Mouse (Mus musculus) CH12.LX (cell line): ENCODE measurements around the gene Plk1. TPM values are rescaled to one million over a fixed set of nuclear protein-coding genes. Genes with fewer than 3 reads are reported as not detected.

Experiments
- DNase-seq: peaks from one replicate; pipeline ENCODE4 v3.0.0-alpha.2; 2013; ENCODE audit errors: extremely low read depth
- H3K27ac ChIP-seq: 2 replicates; pipeline ENCODE4 v1.5.1; 2012; ENCODE audit warnings: low read depth, mild to moderate bottlenecking, control low read depth, moderate library complexity; ENCODE audit not compliant: insufficient read depth
- H3K27me3 ChIP-seq: replicated peaks from 2 replicates; pipeline ENCODE3; 2012; ENCODE audit warnings: inconsistent platforms
- H3K36me3 ChIP-seq, 2 experiments: replicated peaks in 1 of 2; 2 replicates each; pipeline versions ENCODE3 to v1.6.1; 2012; ENCODE audit warnings: inconsistent platforms in 1 of 2, low read length in 1 of 2, mild to moderate bottlenecking in 1 of 2, mixed read lengths in 1 of 2, moderate library complexity in 1 of 2; ENCODE audit not compliant: control insufficient read depth in 1 of 2, insufficient read depth in 1 of 2
- H3K4me1 ChIP-seq, 2 experiments: 2 replicates each; pipeline ENCODE4 v1.6.1; 2012; ENCODE audit warnings: inconsistent platforms in 1 of 2, moderate library complexity in 1 of 2; ENCODE audit not compliant: insufficient read depth in 2 of 2, control insufficient read depth in 1 of 2
- H3K4me2 ChIP-seq: 2 replicates; pipeline ENCODE4 v1.6.1; 2012; ENCODE audit warnings: low read depth, mild to moderate bottlenecking, control low read depth; ENCODE audit not compliant: poor library complexity, insufficient read depth, severe bottlenecking
- H3K4me3 ChIP-seq, 3 experiments: fragments of 150-350 bp in 1 of 3; sonication (generic) in 1 of 3; replicated peaks in 1 of 3; 2 replicates each; pipeline versions ENCODE3 to v1.5.1; 2011 to 2012; ENCODE audit warnings: low read depth in 2 of 3, low read length in 2 of 3, mild to moderate bottlenecking in 2 of 3, moderate library complexity in 2 of 3, control low read depth in 1 of 3, improper control_type of control experiment in 1 of 3, inconsistent platforms in 1 of 3, mixed read lengths in 1 of 3; ENCODE audit not compliant: poor library complexity in 1 of 3
- H3K79me2 ChIP-seq: replicated peaks from 2 replicates; pipeline ENCODE4 v1.6.1; 2012; ENCODE audit warnings: mild to moderate bottlenecking, moderate library complexity; ENCODE audit not compliant: control insufficient read depth, poor library complexity, insufficient read depth, severe bottlenecking; ENCODE audit errors: extremely low read depth
- H3K9ac ChIP-seq: 2 replicates; pipeline ENCODE4 v1.6.1; 2012; ENCODE audit warnings: low read depth, mild to moderate bottlenecking, control low read depth, moderate library complexity; ENCODE audit not compliant: insufficient read depth
- H3K9me3 ChIP-seq: replicated peaks from 2 replicates; pipeline ENCODE3; 2012; ENCODE audit warnings: low read length, inconsistent platforms, mixed read lengths
- BHLHE40 ChIP-seq: IDR thresholded peaks from 2 replicates; pipeline ENCODE4 v1.6.1; 2011; ENCODE audit warnings: mild to moderate bottlenecking, low read depth, low read length, improper control_type of control experiment
- CTCF ChIP-seq, 2 experiments: IDR thresholded peaks in 1 of 2; conservative IDR thresholded peaks in 1 of 2; 2 replicates each; pipeline ENCODE4 v1.5.1; 2011 to 2012; ENCODE audit warnings: low read depth in 2 of 2, low read length in 2 of 2, improper control_type of control experiment in 1 of 2, inconsistent platforms in 1 of 2, mild to moderate bottlenecking in 1 of 2, moderate library complexity in 1 of 2
- E2F4 ChIP-seq: IDR thresholded peaks from 2 replicates; pipeline ENCODE4 v1.6.1; 2011; ENCODE audit warnings: low read depth, low read length, improper control_type of control experiment; ENCODE audit not compliant: insufficient replicate concordance
- ELF1 ChIP-seq: IDR thresholded peaks from 2 replicates; pipeline ENCODE4 v1.6.1; 2014; ENCODE audit warnings: low read depth, mild to moderate bottlenecking, inconsistent platforms, low read length, improper control_type of control experiment
- EP300 ChIP-seq: IDR thresholded peaks from 2 replicates; pipeline ENCODE4 v1.6.1; 2011; ENCODE audit warnings: low read length, improper control_type of control experiment
- ETS1 ChIP-seq: conservative IDR thresholded peaks from 2 replicates; pipeline ENCODE4 v1.6.1; 2012; ENCODE audit warnings: low read depth, mild to moderate bottlenecking, inconsistent platforms, low read length, improper control_type of control experiment, moderate library complexity
- HCFC1 ChIP-seq: IDR thresholded peaks from 2 replicates; pipeline ENCODE4 v1.6.1; 2012; ENCODE audit warnings: low read depth, mild to moderate bottlenecking, inconsistent platforms, low read length, improper control_type of control experiment
- IRF4 ChIP-seq: IDR thresholded peaks from 2 replicates; pipeline ENCODE4 v1.6.1; 2014; ENCODE audit warnings: low read depth, mild to moderate bottlenecking, inconsistent platforms, low read length, improper control_type of control experiment
- JUN ChIP-seq: IDR thresholded peaks from 2 replicates; pipeline ENCODE4 v1.6.1; 2011; ENCODE audit warnings: low read depth, mild to moderate bottlenecking, low read length, improper control_type of control experiment, moderate library complexity; ENCODE audit not compliant: insufficient read depth
- JUND ChIP-seq: conservative IDR thresholded peaks from 2 replicates; pipeline ENCODE4 v1.6.1; 2011; ENCODE audit warnings: low read depth, low read length, improper control_type of control experiment
- KAT2A ChIP-seq: IDR thresholded peaks from 2 replicates; pipeline ENCODE4 v1.6.1; 2012; ENCODE audit warnings: low read length, improper control_type of control experiment, inconsistent platforms; ENCODE audit not compliant: insufficient replicate concordance
- MAFK ChIP-seq: IDR thresholded peaks from 2 replicates; pipeline ENCODE4 v1.6.1; 2011; ENCODE audit warnings: low read length, improper control_type of control experiment; ENCODE audit not compliant: insufficient replicate concordance
- MAX ChIP-seq: IDR thresholded peaks from 2 replicates; pipeline ENCODE4 v1.6.1; 2011; ENCODE audit warnings: low read length, improper control_type of control experiment
- MEF2A ChIP-seq: IDR thresholded peaks from 2 replicates; pipeline ENCODE4 v1.6.1; 2014; ENCODE audit warnings: low read depth, mild to moderate bottlenecking, inconsistent platforms, low read length, improper control_type of control experiment, borderline replicate concordance
- MXI1 ChIP-seq: IDR thresholded peaks from 2 replicates; pipeline ENCODE4 v1.6.1; 2011; ENCODE audit warnings: mild to moderate bottlenecking, low read depth, low read length, improper control_type of control experiment
- MYC ChIP-seq: IDR thresholded peaks from 2 replicates; pipeline ENCODE4 v1.6.1; 2011; ENCODE audit warnings: low read depth, mild to moderate bottlenecking, improper control_type of control experiment, low read length
- NRF1 ChIP-seq: IDR thresholded peaks from 2 replicates; pipeline ENCODE4 v1.6.1; 2014; ENCODE audit warnings: low read depth, mild to moderate bottlenecking, inconsistent platforms, low read length, improper control_type of control experiment, moderate library complexity
- PAX5 ChIP-seq: IDR thresholded peaks from 2 replicates; pipeline ENCODE4 v1.6.1; 2012; ENCODE audit warnings: low read length, inconsistent platforms, mixed read lengths
- POLR2A ChIP-seq: IDR thresholded peaks from 2 replicates; pipeline ENCODE4 v1.6.1; 2011; ENCODE audit warnings: low read depth, mild to moderate bottlenecking, improper control_type of control experiment, low read length
- POLR2AphosphoS2 ChIP-seq: IDR thresholded peaks from 2 replicates; pipeline ENCODE4 v1.6.1; 2011; ENCODE audit warnings: low read depth, low read length, improper control_type of control experiment
- RAD21 ChIP-seq: IDR thresholded peaks from 2 replicates; pipeline ENCODE4 v1.6.1; 2011; ENCODE audit warnings: low read depth, mild to moderate bottlenecking, low read length, improper control_type of control experiment, moderate library complexity
- RCOR1 ChIP-seq: conservative IDR thresholded peaks from 2 replicates; pipeline ENCODE4 v1.6.1; 2012; ENCODE audit warnings: low read depth, mild to moderate bottlenecking, inconsistent platforms, low read length, improper control_type of control experiment
- SIN3A ChIP-seq: IDR thresholded peaks from 2 replicates; pipeline ENCODE4 v1.6.1; 2012; ENCODE audit warnings: low read length, improper control_type of control experiment, inconsistent platforms
- SMC3 ChIP-seq: IDR thresholded peaks from 2 replicates; pipeline ENCODE4 v1.6.1; 2011; ENCODE audit warnings: low read depth, low read length, improper control_type of control experiment
- TBP ChIP-seq: conservative IDR thresholded peaks from 2 replicates; pipeline ENCODE4 v1.6.1; 2011; ENCODE audit warnings: low read depth, low read length, improper control_type of control experiment
- TCF12 ChIP-seq: IDR thresholded peaks from 2 replicates; pipeline ENCODE4 v1.6.1; 2014; ENCODE audit warnings: low read depth, mild to moderate bottlenecking, inconsistent platforms, low read length, improper control_type of control experiment
- UBTF ChIP-seq: IDR thresholded peaks from 2 replicates; pipeline ENCODE4 v1.6.1; 2012; ENCODE audit warnings: low read depth, mild to moderate bottlenecking, inconsistent platforms, low read length, improper control_type of control experiment, moderate library complexity
- USF1 ChIP-seq: IDR thresholded peaks from 2 replicates; pipeline ENCODE4 v1.6.1; 2014; ENCODE audit warnings: low read depth, mild to moderate bottlenecking, inconsistent platforms, low read length, improper control_type of control experiment
- USF2 ChIP-seq: conservative IDR thresholded peaks from 2 replicates; pipeline ENCODE4 v1.6.1; 2011; ENCODE audit warnings: low read depth, low read length, improper control_type of control experiment
- ZC3H11A ChIP-seq: IDR thresholded peaks from 2 replicates; pipeline ENCODE4 v1.6.1; 2012; ENCODE audit warnings: low read depth, mild to moderate bottlenecking, inconsistent platforms, low read length, improper control_type of control experiment
- ZKSCAN1 ChIP-seq: IDR thresholded peaks from 2 replicates; pipeline ENCODE4 v1.6.1; 2012; ENCODE audit warnings: low read depth, inconsistent platforms, low read length, improper control_type of control experiment, borderline replicate concordance
- ZMIZ1 ChIP-seq: IDR thresholded peaks from 2 replicates; pipeline ENCODE4 v1.6.1; 2012; ENCODE audit warnings: low read depth, mild to moderate bottlenecking, inconsistent platforms, low read length, improper control_type of control experiment
- ZNF384 ChIP-seq: IDR thresholded peaks from 2 replicates; pipeline ENCODE4 v1.6.1; 2012; ENCODE audit warnings: low read depth, low read length, improper control_type of control experiment, inconsistent platforms
- dilution Hi-C: fragments of 300-500 bp; cut with MboI; formaldehyde crosslinking; loops from 2 replicates; pipeline ENCODE4 v1.14.3; 2020; ENCODE audit warnings: low sequenced_read_pairs; ENCODE audit not compliant: extremely low pct_unique_long_range_greater_than_20kb, extremely low pct_ligation_motif_present
- in situ Hi-C: fragments of 300-500 bp; cut with MboI; formaldehyde crosslinking; loops from 3 replicates; pipeline ENCODE4 v1.14.3; 2019; ENCODE audit warnings: low sequenced_read_pairs, low pct_ligation_motif_present, low pct_unique_long_range_greater_than_20kb, mixed read lengths
- polyA plus RNA-seq: library from polyadenylated mRNA; unstranded; fragments of >175 nt; gene quantifications from 2 replicates; pipeline ENCODE4 v1.2.1, GENCODE M21; 2012; ENCODE audit warnings: low read depth; ENCODE audit not compliant: insufficient read length
- total RNA-seq, 2 experiments: library from RNA; depleted of rRNA; stranded (reverse); fragments of 300-350 nt in 1 of 2; fragments of >200 nt in 1 of 2; gene quantifications; 2 replicates each; pipeline ENCODE4 v1.2.3; 2012 to 2014

Gene Plk1
- total and polyA plus RNA-seq, 3 experiments = 30.4 to 144 (median 44.4) TPM

DNA sequence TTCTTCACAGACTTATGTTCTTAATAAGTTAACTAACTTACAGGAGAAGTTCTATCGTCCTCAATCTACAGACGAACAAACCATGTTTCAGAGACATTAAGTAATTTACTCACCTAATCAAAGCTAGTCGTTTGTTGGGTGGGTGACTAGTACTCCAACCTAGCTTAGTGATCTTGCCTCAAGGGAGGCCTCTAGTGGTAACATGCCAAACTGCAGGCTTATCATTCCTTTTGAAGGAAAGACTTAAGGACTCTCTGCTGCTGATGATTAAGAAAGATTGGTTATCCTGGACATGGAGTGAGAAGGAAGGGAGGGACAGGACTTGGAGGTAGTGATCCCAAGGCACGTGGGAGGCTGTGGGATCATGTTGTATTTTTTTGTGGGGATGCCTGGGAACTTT is 38.1 kb downstream of the Plk1 start:
- Histone ChIP-seq H3K9me3 (peaks cover 16% of the 10 kb centered on the region), H3K4me2 (no peak overlapping the region), H3K36me3 (no peaks in the 10 kb centered on the region), H3K27ac (no peak overlapping the region)
- in situ Hi-C loops = loop anchor here (10.0 to 25.0 kb wide), 2 partner anchors 467 to 715 kb away; no protein-coding TSS in a partner anchor
- TF ChIP-seq POLR2AphosphoS2 = no peak
- no peak for TF ChIP-seq KAT2A
- TF ChIP-seq RAD21 = peak; percentile 40
- TF ChIP-seq UBTF = no peak
- no peak for TF ChIP-seq MYC
- TF ChIP-seq SMC3 = peak; percentile 49
- TF ChIP-seq SIN3A = no peak
- TF ChIP-seq CTCF (conservative IDR thresholded peaks at IDR 0.05 in 1 of 2, IDR thresholded peaks at IDR 0.05 in 1 of 2; ENCODE audit: low read depth in 2 of 2, low read length in 2 of 2) = peak; percentile 78 to 97
- TF ChIP-seq MXI1 = no peak
- TF ChIP-seq MEF2A = no peak
- TF ChIP-seq MAX = no peak
- TF ChIP-seq, all 38 proteins: peak for 3
- H3K27me3 ChIP-seq = no peaks in the 10 kb centered on the region
- no peaks in the 10 kb centered on the region for H3K4me1 ChIP-seq
- no peak overlapping the region for H3K9ac ChIP-seq
- H3K4me3 ChIP-seq = no peak overlapping the region
- dilution Hi-C loops = no loop called here
- DNase-seq = peak; percentile 74
- H3K79me2 ChIP-seq = no peaks in the 10 kb centered on the region

DNA sequence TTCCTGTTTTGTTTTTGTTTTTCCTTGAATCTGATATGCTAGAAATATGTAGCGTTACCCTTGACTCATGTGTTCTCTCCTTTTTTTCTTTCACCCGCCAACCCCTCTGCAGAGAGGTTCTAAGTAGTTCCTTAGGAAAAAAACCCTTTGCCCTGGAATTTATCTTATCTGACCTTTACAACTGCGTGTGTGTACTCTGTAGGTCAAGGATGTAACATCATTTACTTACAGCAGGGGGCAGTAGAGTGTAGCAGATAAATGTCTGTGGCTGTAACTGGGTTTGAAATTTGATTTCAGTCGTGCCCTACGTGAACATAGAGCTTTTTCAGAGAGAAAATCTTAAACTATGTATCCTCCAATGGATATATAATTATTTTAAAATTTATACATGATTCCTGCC is 40.1 kb downstream of the Plk1 start:
- Histone ChIP-seq H3K4me2 (no peak overlapping the region), H3K4me1 (no peaks in the 10 kb centered on the region), H3K27me3 (peaks cover 6% of the 10 kb centered on the region), H3K9ac (no peak overlapping the region), H3K27ac (no peak overlapping the region), H3K9me3 (peaks cover 11% of the 10 kb centered on the region), H3K79me2 (no peaks in the 10 kb centered on the region), H3K36me3 (no peaks in the 10 kb centered on the region), H3K4me3 (no peak overlapping the region)
- peak; percentile 41 for DNase-seq
- in situ Hi-C loops (loop anchor here (10.0 to 25.0 kb wide), 2 partner anchors 466 to 713 kb away; no protein-coding TSS in a partner anchor), dilution Hi-C loops (no loop called here)
- TF ChIP-seq NRF1 = no peak
- peak; percentile 87 for TF ChIP-seq RAD21
- TF ChIP-seq POLR2AphosphoS2 = no peak
- TF ChIP-seq ZKSCAN1 = no peak
- no peak for TF ChIP-seq USF2
- no peak for TF ChIP-seq POLR2A
- no peak for TF ChIP-seq ETS1
- no peak for TF ChIP-seq UBTF
- no peak for TF ChIP-seq RCOR1
- no peak for TF ChIP-seq MYC
- TF ChIP-seq JUND = no peak
- TF ChIP-seq TCF12 = no peak
- 0 out of 2 replicates have a peak, but pooled peaks have one; percentile 8 for TF ChIP-seq ZC3H11A
- TF ChIP-seq JUN = no peak
- no peak for TF ChIP-seq USF1
- TF ChIP-seq ZNF384 = no peak
- TF ChIP-seq ZMIZ1 = no peak
- TF ChIP-seq SIN3A = no peak
- TF ChIP-seq TBP = no peak
- TF ChIP-seq EP300 = no peak
- no peak for TF ChIP-seq MAFK
- TF ChIP-seq BHLHE40 = no peak
- no peak for TF ChIP-seq E2F4
- TF ChIP-seq HCFC1 = no peak
- peak; percentile 67 to 82 for TF ChIP-seq CTCF (conservative IDR thresholded peaks at IDR 0.05 in 1 of 2, IDR thresholded peaks at IDR 0.05 in 1 of 2; ENCODE audit: low read depth in 2 of 2, low read length in 2 of 2)
- TF ChIP-seq SMC3 = peak; percentile 57
- no peak for TF ChIP-seq IRF4
- no peak for TF ChIP-seq ELF1
- TF ChIP-seq PAX5 = no peak
- no peak for TF ChIP-seq MXI1
